Mouse (Mus musculus): ENCODE measurements around the gene Rfx1. TPM values are rescaled to one million over a fixed set of nuclear protein-coding genes. Genes with fewer than 3 reads are reported as not detected.

Gene Rfx1
- polyA plus RNA-seq, 1 experiment: 29.8 TPM

- 19% methylated on average over 3 of the region's 3 CpGs for WGBS
- Histone ChIP-seq H3K4me1 (ENCODE audit: control insufficient read depth, insufficient read depth, low read length) (no peaks in the 10 kb centered on the region), H3K4me3 (replicated peaks; ENCODE audit: extremely low read depth, low read depth, low read length) (no peak overlapping the region)
- no peak for DNase-seq
- TF ChIP-seq POLR2A (IDR thresholded peaks at IDR 0.05; ENCODE audit: borderline replicate concordance, extremely low read depth, low read depth, low read length) (no peak), CTCF (IDR thresholded peaks at IDR 0.05; ENCODE audit: insufficient read depth, low read length) (no peak)
These were observed 13.9 kb upstream of the Rfx1 start for GRCm38 (mm10) chr8:84052746-84053145.

GRCm38 (mm10) chr8:84053229-84053628, 13.4 kb upstream of the Rfx1 start:
- no peak for TF ChIP-seq POLR2A (IDR thresholded peaks at IDR 0.05; ENCODE audit: borderline replicate concordance, extremely low read depth, low read depth, low read length)
- no peak for TF ChIP-seq CTCF (IDR thresholded peaks at IDR 0.05; ENCODE audit: insufficient read depth, low read length)
- Histone ChIP-seq H3K4me3 (replicated peaks; ENCODE audit: extremely low read depth, low read depth, low read length) (no peak overlapping the region), H3K4me1 (ENCODE audit: control insufficient read depth, insufficient read depth, low read length) (no peaks in the 10 kb centered on the region)
- no peak for DNase-seq
- WGBS: 85% methylated on average over 5 of the region's 5 CpGs

GRCm38 (mm10) chr8:84057827-84058226, 8.8 kb upstream of the Rfx1 start:
- DNase-seq: no peak
- WGBS: 97% methylated on average over 1 of the region's 1 CpGs
- no peak for TF ChIP-seq POLR2A (IDR thresholded peaks at IDR 0.05; ENCODE audit: borderline replicate concordance, extremely low read depth, low read depth, low read length)
- no peak for TF ChIP-seq CTCF (IDR thresholded peaks at IDR 0.05; ENCODE audit: insufficient read depth, low read length)
- Histone ChIP-seq H3K4me3 (replicated peaks; ENCODE audit: extremely low read depth, low read depth, low read length) (no peak overlapping the region), H3K4me1 (ENCODE audit: control insufficient read depth, insufficient read depth, low read length) (no peaks in the 10 kb centered on the region)

- TF ChIP-seq POLR2A (IDR thresholded peaks at IDR 0.05; ENCODE audit: borderline replicate concordance, extremely low read depth, low read depth, low read length) (no peak), CTCF (IDR thresholded peaks at IDR 0.05; ENCODE audit: insufficient read depth, low read length) (no peak)
- DNase-seq: no peak
- 90% methylated on average over 2 of the region's 2 CpGs for WGBS
These were observed 7.4 kb upstream of the Rfx1 start for GRCm38 (mm10) chr8:84059226-84059625.

GRCm38 (mm10) chr8:84060245-84060644, 6.4 kb upstream of the Rfx1 start:
- 79% methylated on average over 2 of the region's 2 CpGs for WGBS

More at GRCm38 (mm10) chr8:84059226-84059625, 7.4 kb upstream of the Rfx1 start:
- no peak overlapping the region for H3K4me3 ChIP-seq (replicated peaks; ENCODE audit: extremely low read depth, low read depth, low read length)
- no peaks in the 10 kb centered on the region for H3K4me1 ChIP-seq (ENCODE audit: control insufficient read depth, insufficient read depth, low read length)

GRCm38 (mm10) chr8:84063861-84064610, 2.6 kb upstream of the Rfx1 start:
- no peak overlapping the region for H3K4me3 ChIP-seq (replicated peaks; ENCODE audit: extremely low read depth, low read depth, low read length)
- H3K4me1 ChIP-seq (ENCODE audit: control insufficient read depth, insufficient read depth, low read length): peaks cover 4% of the 10 kb centered on the region; the same call in 1 of the 2 replicates
- no peak for TF ChIP-seq CTCF (IDR thresholded peaks at IDR 0.05; ENCODE audit: insufficient read depth, low read length)
- no peak for DNase-seq
- 44% methylated on average over 8 of the region's 8 CpGs for WGBS

More at GRCm38 (mm10) chr8:84060245-84060644, 6.4 kb upstream of the Rfx1 start:
- H3K4me1 ChIP-seq (ENCODE audit: control insufficient read depth, insufficient read depth, low read length): no peaks in the 10 kb centered on the region
- no peak for DNase-seq
- H3K4me3 ChIP-seq (replicated peaks; ENCODE audit: extremely low read depth, low read depth, low read length): no peak overlapping the region
- TF ChIP-seq CTCF (IDR thresholded peaks at IDR 0.05; ENCODE audit: insufficient read depth, low read length): no peak
- TF ChIP-seq POLR2A (IDR thresholded peaks at IDR 0.05; ENCODE audit: borderline replicate concordance, extremely low read depth, low read depth, low read length): no peak

GRCm38 (mm10) chr8:84065037-84065436, 1.6 kb upstream of the Rfx1 start, which contains the start of gene Gm10643:
TSS of gene Gm10643 (minus strand) at chr8:84065137.
- Histone ChIP-seq H3K4me1 (ENCODE audit: control insufficient read depth, insufficient read depth, low read length) (peaks cover 7% of the 10 kb centered on the region), H3K4me3 (replicated peaks; ENCODE audit: extremely low read depth, low read depth, low read length) (peak within 1 kb of the TSS; percentile 55)
- WGBS: 84% methylated on average over 1 of the region's 1 CpGs
- no peak for DNase-seq
- no peak for TF ChIP-seq CTCF (IDR thresholded peaks at IDR 0.05; ENCODE audit: insufficient read depth, low read length)
- TF ChIP-seq POLR2A (IDR thresholded peaks at IDR 0.05; ENCODE audit: borderline replicate concordance, extremely low read depth, low read depth, low read length): no peak

GRCm38 (mm10) chr8:84065457-84066072, 1.1 kb upstream of the Rfx1 start:
- TF ChIP-seq CTCF (IDR thresholded peaks at IDR 0.05; ENCODE audit: insufficient read depth, low read length) (no peak), POLR2A (IDR thresholded peaks at IDR 0.05; ENCODE audit: borderline replicate concordance, extremely low read depth, low read depth, low read length) (no peak)
- Histone ChIP-seq H3K4me3 (replicated peaks; ENCODE audit: extremely low read depth, low read depth, low read length) (peak overlapping the region; percentile 55), H3K4me1 (ENCODE audit: control insufficient read depth, insufficient read depth, low read length) (peaks cover 7% of the 10 kb centered on the region)
- DNase-seq: no peak
- WGBS: 15% methylated on average over 5 of the region's 5 CpGs

GRCm38 (mm10) chr8:84067047-84067573, 476 bp downstream of the Rfx1 start:
- DNase-seq: peak; percentile 97
- TF ChIP-seq POLR2A (IDR thresholded peaks at IDR 0.05; ENCODE audit: borderline replicate concordance, extremely low read depth, low read depth, low read length) (peak; percentile 91; the same call in 1 of the 2 replicates), CTCF (IDR thresholded peaks at IDR 0.05; ENCODE audit: insufficient read depth, low read length) (no peak)

More at GRCm38 (mm10) chr8:84067047-84067573, 476 bp downstream of the Rfx1 start:
- WGBS: under 1% methylated on average over 56 of the region's 58 CpGs
- H3K4me1 ChIP-seq (ENCODE audit: control insufficient read depth, insufficient read depth, low read length): peaks cover 7% of the 10 kb centered on the region
- H3K4me3 ChIP-seq (replicated peaks; ENCODE audit: extremely low read depth, low read depth, low read length): peak overlapping the region; percentile 68
